ENCODE assay signal across 23 mouse cellular contexts in genomic region chr7:107619225-107619624, GRCm38 (mm10). TPM values are rescaled to one million over a fixed set of nuclear protein-coding genes. Genes with fewer than 3 reads are reported as not detected.
A peak's percentile ranks its signal among the peaks of the same experiment; 100 is the strongest.
DNase-seq lines count a peak whose midpoint lies in the region; TF ChIP-seq lines count a peak whose summit lies in the region.
"Had no signal": no experiment of that assay in that cellular context is flagged by ENCODE, and none has a peak within 500 bp of the region (broad histone marks: within the 10 kb centered on the region; RNA-seq: fewer than 3 reads in every experiment).

No protein-coding gene starts in this region.

- H3K27ac ChIP-seq in embryonic facial prominence, embryonic 10.5 days (replicated peaks) = 0 out of 2 replicates have a peak overlapping the region, but pooled peaks have one; percentile 5
- no peak overlapping the region for H3K27ac ChIP-seq in left cerebral cortex, adult 2 months
- H3K27ac ChIP-seq: forebrain, embryonic 10.5 days; hindbrain, embryonic 12.5 days; kidney, postnatal 0 days had no signal

- H3K4me1 ChIP-seq in embryonic facial prominence, embryonic 10.5 days = peaks cover 31% of the 10 kb centered on the region

- WGBS in embryonic facial prominence, embryonic 10.5 days = 48% methylated on average over 4 of the region's 4 CpGs

- no peaks in the 10 kb centered on the region for H3K36me3 ChIP-seq in embryonic facial prominence, embryonic 10.5 days (replicated peaks)
- H3K36me3 ChIP-seq: forebrain, embryonic 10.5 days; hindbrain, embryonic 12.5 days had no signal

- H3K27me3 ChIP-seq in embryonic facial prominence, embryonic 10.5 days (replicated peaks; ENCODE audit: low read depth, poor library complexity, severe bottlenecking) = no peaks in the 10 kb centered on the region
- H3K27me3 ChIP-seq: hindbrain, embryonic 12.5 days had no signal

- peak; percentile 93 for DNase-seq in heart, adult 11 months
- DNase-seq in heart, adult 8-10 months (ENCODE audit: low spot score) = no peak
- peak; percentile 19 for DNase-seq in embryonic facial prominence, embryonic 10.5 days (ENCODE audit: low spot score)
- DNase-seq in fibroblast of lung, adult 2 months (ENCODE audit: low read depth) = peak; percentile 58
- peak; percentile 14 for DNase-seq in lung, postnatal 10 days
- DNase-seq in Muller cell, postnatal 12 days (ENCODE audit: inconsistent ontology term) = no peak
- DNase-seq in layer of hippocampus, postnatal 36 days = no peak
- DNase-seq in left cerebral cortex, adult 2 months (ENCODE audit: extremely low spot score in 1 of 2, low spot score in 2 of 2) = no peak
- DNase-seq: B cell, adult 2 months; cerebellum, adult 11 months; right cerebral cortex, postnatal 14 days; thymus, postnatal 4 days had no signal

- H3K4me3 ChIP-seq in embryonic facial prominence, embryonic 10.5 days = no peak overlapping the region
- H3K4me3 ChIP-seq in left cerebral cortex, adult 2 months = no peak overlapping the region
- H3K4me3 ChIP-seq: forebrain, embryonic 10.5 days; hindbrain, embryonic 12.5 days had no signal

- intact Hi-C loops in left cerebral cortex, adult 2 months (cut with DNase I) = no loop called here

- no peaks in the 10 kb centered on the region for H3K9me3 ChIP-seq in embryonic facial prominence, embryonic 10.5 days
- H3K9me3 ChIP-seq: forebrain, embryonic 10.5 days; hindbrain, embryonic 12.5 days had no signal

- no peak for TF ChIP-seq CTCF in left cerebral cortex, adult 2 months (IDR thresholded peaks at IDR 0.05)

RNA-seq across cellular contexts. Expression of gene 5330417H12Rik, which starts 5.7 kb away (rescaled TPM):
- total RNA-seq in heart, adult 8-10 months (2022) = not detected
- polyA plus RNA-seq in embryonic facial prominence, embryonic 10.5 days (2016; fragmentation: Nextera tagmentation; extraction: Ambion mirVana) = not detected in 2 replicates
- not detected for total RNA-seq in layer of hippocampus, postnatal 36 days (2021)
- total RNA-seq in left cerebral cortex, adult 2 months (2021) = not detected
- total RNA-seq: layer of hippocampus, adult 8-10 months; left cerebral cortex, postnatal 14 days; megakaryocyte, adult 5-6 weeks; midbrain, postnatal 0 days had no signal
- polyA plus RNA-seq: forebrain, embryonic 10.5 days; heart, embryonic 16.5 days; hindbrain, embryonic 12.5 days; intestine, embryonic 16.5 days; kidney, postnatal 0 days; liver, embryonic 16.5 days; midbrain, postnatal 0 days; neural tube, embryonic 11.5 days had no signal

RNA-seq across cellular contexts. Expression of gene Ppfibp2, which starts 24.2 kb away (rescaled TPM):
- total RNA-seq in heart, adult 8-10 months (2022) = 10 to 100 TPM; 16.9 to 26.4 (median 20.6) TPM
- 21.5 and 24.0 TPM in 2 replicates for polyA plus RNA-seq in embryonic facial prominence, embryonic 10.5 days (2016; fragmentation: Nextera tagmentation; extraction: Ambion mirVana)
- 1 to 10 TPM; 6.7 to 6.8 TPM for total RNA-seq in layer of hippocampus, postnatal 36 days (2021)
- total RNA-seq in left cerebral cortex, adult 2 months (2021) = 1 to 10 TPM; 6.9 TPM

RNA-seq across cellular contexts. Expression of gene Olfml1, which starts 52.0 kb away (rescaled TPM):
- total RNA-seq in heart, adult 8-10 months (2022) = 1 to 10 TPM; 2.7 to 5.3 (median 4.5) TPM
- polyA plus RNA-seq in embryonic facial prominence, embryonic 10.5 days (2016; fragmentation: Nextera tagmentation; extraction: Ambion mirVana) = 11.7 and 12.3 TPM in 2 replicates
- 10 to 100 TPM; 12.5 to 13.2 TPM for total RNA-seq in layer of hippocampus, postnatal 36 days (2021)
- total RNA-seq in left cerebral cortex, adult 2 months (2021) = 1 to 10 TPM; 8.3 to 9.2 TPM
- total RNA-seq: megakaryocyte, adult 5-6 weeks had no signal

Comparison
In these comparisons a context has a peak if more than half of its experiments do, and no peak if none do; other contexts are left out.
1. DNase-seq: peak in heart, adult 11 months (single experiment), embryonic facial prominence, embryonic 10.5 days (single experiment), fibroblast of lung, adult 2 months (single experiment) and lung, postnatal 10 days (single experiment); none in heart, adult 8-10 months (single experiment), Muller cell, postnatal 12 days (single experiment), layer of hippocampus, postnatal 36 days (0 of 2) and left cerebral cortex, adult 2 months (0 of 2).